Mouse (Mus musculus): Measurements from ENCODE around the gene Ppp1r13b.

- TF ChIP-seq CTCF (IDR thresholded peaks at IDR 0.05; ENCODE audit: low read depth) (no peak), EP300 (IDR thresholded peaks at IDR 0.05; ENCODE audit: low read depth) (no peak)
Measured at GRCm38 (mm10) chr12:111914031-111914430, 6.1 kb upstream of the Ppp1r13b start.
